Mouse (Mus musculus) left cerebral cortex, adult 2 months (tissue): ENCODE results near the gene Setx. TPM values are rescaled to one million over a fixed set of nuclear protein-coding genes. Genes with fewer than 3 reads are reported as not detected.

Experiments used
- DNase-seq, 2 experiments: peaks; one replicate each; pipeline ENCODE4 v3.0.0; 2021 to 2022; ENCODE audit warnings: low spot score in 2 of 2, mixed read lengths in 1 of 2; ENCODE audit errors: extremely low spot score in 1 of 2
- H3K27ac ChIP-seq: fragments of 200-600 bp; 2 replicates; pipeline ENCODE4 v1.8.1; 2022
- H3K4me3 ChIP-seq: fragments of 200-600 bp; 2 replicates; pipeline ENCODE4 v1.8.1; 2022
- CTCF ChIP-seq: fragments of 200-600 bp; IDR thresholded peaks from 2 replicates; pipeline ENCODE4 v1.8.1; 2022; ENCODE audit warnings: antibody characterized with exemption, mild to moderate bottlenecking, moderate library complexity
- intact Hi-C: fragments of 180-260 bp; cut with DNase I; formaldehyde crosslinking; loops from one replicate; pipeline ENCODE4 v1.15.1; 2025
- total RNA-seq, 2 experiments: library from RNA; stranded (reverse); gene quantifications; 2 replicates each; pipeline ENCODE4 v1.2.3; 2021

Gene Setx
- total RNA-seq, 2 experiments from 2014 or later: 46.6 to 49.4 TPM

GRCm38 (mm10) chr2:29230191-29230835 lies 106.3 kb downstream of the Setx start:
- Histone ChIP-seq H3K4me3 (no peak overlapping the region), H3K27ac (no peak overlapping the region)
- no peak for DNase-seq
- no peak for TF ChIP-seq CTCF
- intact Hi-C loops: no loop called here

Other genes with a start within 250 kb of the Setx start
- gene Barhl1, start 207.5 kb upstream of the Setx start, total RNA-seq: not detected
- under 1 TPM in 1 of 2 experiments, not detected in 1; 0.47 TPM for gene Cfap77, start 69.1 kb upstream of the Setx start, total RNA-seq
- 10 to 100 TPM; 10.4 to 11.7 TPM for gene Ttf1, start 63.9 kb upstream of the Setx start, total RNA-seq
- gene Ntng2, start 128.8 kb downstream of the Setx start, total RNA-seq: 10 to 100 TPM; 82.4 to 90.1 TPM
- gene Med27, start 222.6 kb downstream of the Setx start, total RNA-seq: 10 to 100 TPM; 38.9 to 39.3 TPM